ENCODE assay signal across 10 mouse cellular contexts in genomic region chr10:95183051-95183450, GRCm38 (mm10).
DNase-seq lines count a peak whose midpoint lies in the region; ATAC-seq lines count a peak whose summit lies in the region.
"Had no signal": no experiment of that assay in that cellular context is flagged by ENCODE, and none has a peak within 500 bp of the region (broad histone marks: within the 10 kb centered on the region; RNA-seq: fewer than 3 reads in every experiment).

No protein-coding gene starts in this region.

- peak; percentile 61 for ATAC-seq in hindbrain, embryonic 15.5 days (ENCODE audit: low FRiP score, low read depth)
- no peak for ATAC-seq in hindbrain, embryonic 11.5 days (ENCODE audit: low FRiP score)
- peak; percentile 68 for ATAC-seq in frontal cortex, adult (ENCODE audit: low TSS enrichment)
- ATAC-seq in erythroblast, adult 5-6 weeks (replicated peaks; ENCODE audit: low FRiP score, poor library complexity, severe bottlenecking): no peak

- H3K27me3 ChIP-seq in hindbrain, embryonic 15.5 days: no peaks in the 10 kb centered on the region
- no peaks in the 10 kb centered on the region for H3K27me3 ChIP-seq in hindbrain, embryonic 11.5 days (ENCODE audit: control insufficient read depth, insufficient read depth, low read length)
- H3K27me3 ChIP-seq: liver, embryonic 13.5 days had no signal

- H3K9me3 ChIP-seq in hindbrain, embryonic 15.5 days: no peaks in the 10 kb centered on the region; the same call in 1 of the 2 replicates
- no peaks in the 10 kb centered on the region for H3K9me3 ChIP-seq in hindbrain, embryonic 11.5 days (ENCODE audit: control insufficient read depth, low read length)
- H3K9me3 ChIP-seq: liver, embryonic 13.5 days had no signal

- no peaks in the 10 kb centered on the region for H3K36me3 ChIP-seq in hindbrain, embryonic 15.5 days
- H3K36me3 ChIP-seq in hindbrain, embryonic 11.5 days (ENCODE audit: control insufficient read depth, insufficient read depth, low read length): no peaks in the 10 kb centered on the region
- H3K36me3 ChIP-seq: liver, embryonic 13.5 days had no signal

- H3K4me3 ChIP-seq in hindbrain, embryonic 15.5 days: no peak overlapping the region
- no peak overlapping the region for H3K4me3 ChIP-seq in hindbrain, embryonic 11.5 days (ENCODE audit: low read depth, low read length)
- H3K4me3 ChIP-seq: erythroblast, embryonic 14.5 days; liver, embryonic 13.5 days had no signal

- no peak overlapping the region for H3K9ac ChIP-seq in hindbrain, embryonic 15.5 days
- H3K9ac ChIP-seq in hindbrain, embryonic 11.5 days (ENCODE audit: low read depth, low read length): no peak overlapping the region
- H3K9ac ChIP-seq: liver, embryonic 13.5 days had no signal

- no peak for DNase-seq in hindbrain, embryonic 11.5 days (ENCODE audit: low spot score)
- peak; percentile 94 for DNase-seq in adipocyte (ENCODE audit: low spot score)
- DNase-seq in kidney, postnatal 25 days: peak; percentile 78 to 82
- DNase-seq in lung, postnatal 4 days: peak; percentile 66 to 83
- DNase-seq in spleen, postnatal 14 days (ENCODE audit: low spot score in 2 of 2): no peak
- DNase-seq: liver, embryonic 13.5 days had no signal

- 52% methylated on average over 4 of the region's 4 CpGs for WGBS in hindbrain, embryonic 15.5 days
- WGBS in hindbrain, embryonic 11.5 days: 87% methylated on average over 4 of the region's 4 CpGs

- H3K27ac ChIP-seq in hindbrain, embryonic 15.5 days (replicated peaks): no peak overlapping the region
- no peak overlapping the region for H3K27ac ChIP-seq in hindbrain, embryonic 11.5 days (ENCODE audit: low read depth, low read length)
- H3K27ac ChIP-seq: liver, embryonic 13.5 days had no signal

- no peak overlapping the region for H3K4me2 ChIP-seq in hindbrain, embryonic 15.5 days
- H3K4me2 ChIP-seq in hindbrain, embryonic 11.5 days (replicated peaks; ENCODE audit: low read depth, low read length): no peak overlapping the region
- H3K4me2 ChIP-seq: liver, embryonic 13.5 days had no signal

- peaks cover 15% of the 10 kb centered on the region for H3K4me1 ChIP-seq in hindbrain, embryonic 15.5 days (replicated peaks)
- no peaks in the 10 kb centered on the region for H3K4me1 ChIP-seq in hindbrain, embryonic 11.5 days (replicated peaks; ENCODE audit: control insufficient read depth, insufficient read depth, low read length)

Comparison
In these comparisons a context has a peak if more than half of its experiments do, and no peak if none do; other contexts are left out.
1. ATAC-seq: peak in hindbrain, embryonic 15.5 days (single experiment) and frontal cortex, adult (single experiment); none in hindbrain, embryonic 11.5 days (single experiment) and erythroblast, adult 5-6 weeks (single experiment).
2. DNase-seq: peak in adipocyte (single experiment), kidney, postnatal 25 days (2 of 2) and lung, postnatal 4 days (2 of 2); none in hindbrain, embryonic 11.5 days (single experiment) and spleen, postnatal 14 days (0 of 2).